Mouse (Mus musculus) limb, embryonic 11.5 days (tissue): ENCODE results near the gene Gm44502. TPM values are rescaled to one million over a fixed set of nuclear protein-coding genes. Genes with fewer than 3 reads are reported as not detected.

Experiments used
- ATAC-seq: fragments of 200-750 bp; cut with Nextera tagmentation; 2 replicates; pipeline ENCODE4 v1.8.0; 2017; ENCODE audit warnings: low read depth; ENCODE audit not compliant: insufficient number of reproducible peaks, low FRiP score, low TSS enrichment
- DNase-seq: peaks from one replicate; pipeline ENCODE4 v3.0.0-alpha.2; 2015; ENCODE audit warnings: low spot score
- H3K27ac ChIP-seq: fragments of 300-500 bp; sonication (generic); replicated peaks from 2 replicates; pipeline ENCODE4 v1.5.1; 2014; ENCODE audit warnings: low read depth, mild to moderate bottlenecking, low read length
- H3K27me3 ChIP-seq: fragments of 300-500 bp; sonication (generic); 2 replicates; pipeline ENCODE4 v1.6.1; 2014; ENCODE audit warnings: mild to moderate bottlenecking, low read length, mixed read lengths; ENCODE audit not compliant: control insufficient read depth, insufficient read depth
- H3K36me3 ChIP-seq: fragments of 300-500 bp; sonication (generic); 2 replicates; pipeline ENCODE4 v1.6.1; 2014; ENCODE audit warnings: mild to moderate bottlenecking, low read length, moderate library complexity, mixed read lengths; ENCODE audit not compliant: control insufficient read depth, insufficient read depth
- H3K4me1 ChIP-seq: fragments of 300-500 bp; sonication (generic); 2 replicates; pipeline ENCODE4 v1.6.1; 2014; ENCODE audit warnings: low read length, mixed read lengths; ENCODE audit not compliant: control insufficient read depth, insufficient read depth
- H3K4me2 ChIP-seq: fragments of 300-500 bp; sonication (generic); 2 replicates; pipeline ENCODE4 v1.6.1; 2014; ENCODE audit warnings: low read depth, mild to moderate bottlenecking, moderate library complexity; ENCODE audit not compliant: severe bottlenecking
- H3K4me3 ChIP-seq: fragments of 300-500 bp; sonication (generic); 2 replicates; pipeline ENCODE4 v1.5.1; 2014; ENCODE audit warnings: low read depth, low read length
- H3K9ac ChIP-seq: fragments of 300-500 bp; sonication (generic); 2 replicates; pipeline ENCODE4 v1.6.1; 2014; ENCODE audit warnings: mild to moderate bottlenecking, low read length
- H3K9me3 ChIP-seq: fragments of 300-500 bp; sonication (generic); 2 replicates; pipeline ENCODE4 v1.6.1; 2016; ENCODE audit warnings: low read length; ENCODE audit not compliant: control insufficient read depth
- WGBS: fragments of 180-500 bp; shearing (Covaris S2); extraction: QIAGEN DNeasy Blood & Tissue Kit; methylation state at CpG from one replicate; pipeline ENCODE4 v1.1.7; 2014; 5-methylcytosine and 5-hydroxymethylcytosine counted together
- polyA plus RNA-seq: library from polyadenylated mRNA; unstranded; fragments of >200 nt; fragmentation: Nextera tagmentation; extraction: Ambion mirVana; gene quantifications from 2 replicates; pipeline ENCODE4 v1.2.1, GENCODE M21; 2014

The Gm44502 gene
- polyA plus RNA-seq, 1 experiment from 2014 or later: not detected

DNA sequence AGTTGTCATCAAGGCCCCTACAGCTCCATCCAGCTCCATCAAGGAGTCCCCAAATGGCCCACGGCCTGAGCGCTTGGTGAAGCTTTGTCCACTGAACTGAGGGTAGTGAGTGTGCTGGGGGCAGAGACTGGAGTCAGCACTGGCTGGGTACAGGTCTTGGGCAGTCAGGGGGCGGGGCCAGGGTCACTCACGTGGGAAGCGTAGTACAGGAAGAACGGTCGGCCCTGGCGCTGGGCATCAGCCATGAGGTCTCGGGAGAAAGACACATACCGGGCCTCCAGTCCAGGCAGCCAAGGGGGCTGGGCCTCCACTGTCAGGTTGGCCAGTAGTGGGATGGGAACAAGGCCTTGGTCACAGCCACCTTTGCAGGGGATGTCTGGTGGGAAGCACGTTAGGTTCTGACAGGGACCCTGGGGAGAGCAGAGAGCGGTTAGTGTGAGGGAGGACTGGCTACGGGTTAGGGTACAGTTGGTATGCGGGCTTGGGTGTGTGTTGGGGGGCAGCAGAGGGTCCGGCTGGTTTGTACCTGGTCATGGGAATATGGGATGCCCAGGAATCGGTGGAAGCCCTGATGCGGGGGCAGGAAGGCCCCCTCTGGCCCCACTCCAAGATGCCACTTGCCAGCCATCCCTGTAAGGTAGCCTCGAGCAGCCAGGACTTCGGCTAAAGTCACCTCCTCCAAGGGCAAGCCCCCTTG, 45.2 kb upstream of the Gm44502 start:
- H3K9me3 ChIP-seq: no peaks in the 10 kb centered on the region
- ATAC-seq: no peak
- 95% methylated on average over 19 of the region's 19 CpGs for WGBS
- no peaks in the 10 kb centered on the region for H3K36me3 ChIP-seq
- no peak for DNase-seq
- H3K4me2 ChIP-seq: no peak overlapping the region
- peaks cover 4% of the 10 kb centered on the region; the same call in 1 of the 2 replicates for H3K4me1 ChIP-seq
- H3K27me3 ChIP-seq: no peaks in the 10 kb centered on the region
- H3K4me3 ChIP-seq: no peak overlapping the region
- no peak overlapping the region for H3K9ac ChIP-seq
- no peak overlapping the region for H3K27ac ChIP-seq

DNA sequence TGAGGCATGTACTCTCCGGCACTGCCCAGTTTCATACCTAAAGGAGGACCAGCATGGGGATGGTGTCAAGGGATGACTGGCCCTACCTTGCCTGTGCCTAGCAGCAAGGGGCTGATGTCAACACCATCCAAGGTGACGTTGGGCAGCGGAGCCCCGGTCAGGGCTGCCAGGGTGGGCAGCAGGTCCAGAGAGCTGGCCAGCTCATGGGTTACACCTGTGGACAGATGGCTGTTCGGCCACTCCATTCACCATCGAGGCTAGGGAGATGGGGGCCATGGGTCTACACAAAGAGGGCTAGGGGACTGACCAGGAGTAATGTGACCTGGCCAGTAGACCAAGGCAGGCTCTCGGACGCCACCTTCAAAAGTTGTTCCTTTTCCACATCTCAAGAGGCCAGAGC, 44.4 kb upstream of the Gm44502 start:
- 96% methylated on average over 8 of the region's 8 CpGs for WGBS
- no peaks in the 10 kb centered on the region for H3K36me3 ChIP-seq
- ATAC-seq (no peak), DNase-seq (no peak)
- H3K9ac ChIP-seq: no peak overlapping the region
- no peak overlapping the region for H3K4me3 ChIP-seq
- no peak overlapping the region for H3K27ac ChIP-seq
- H3K27me3 ChIP-seq: no peaks in the 10 kb centered on the region
- no peaks in the 10 kb centered on the region for H3K9me3 ChIP-seq
- no peak overlapping the region for H3K4me2 ChIP-seq
- H3K4me1 ChIP-seq: peaks cover 4% of the 10 kb centered on the region; the same call in 1 of the 2 replicates

DNA sequence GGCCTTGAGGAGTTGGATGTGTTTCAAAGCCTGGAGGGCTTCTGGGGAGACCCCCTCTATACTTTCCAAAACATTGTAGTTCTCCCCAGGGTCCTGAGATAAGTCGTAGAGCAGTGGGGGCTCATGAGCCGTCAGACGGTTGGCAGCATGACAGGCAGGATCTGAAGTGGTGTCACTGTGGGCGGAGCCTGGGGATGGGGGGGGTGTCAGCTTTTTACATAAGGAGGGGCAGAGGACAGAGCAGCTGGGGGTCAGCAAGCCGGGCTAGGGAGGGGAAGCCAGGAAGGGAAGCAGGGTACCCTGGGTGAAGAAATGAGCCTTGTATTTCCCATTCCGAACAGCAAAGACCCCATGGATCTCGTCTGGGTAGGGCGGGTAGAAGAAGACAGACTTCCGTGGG, 43.9 kb upstream of the Gm44502 start:
- Histone ChIP-seq H3K4me3 (no peak overlapping the region), H3K36me3 (no peaks in the 10 kb centered on the region), H3K9me3 (no peaks in the 10 kb centered on the region), H3K27ac (no peak overlapping the region), H3K4me2 (no peak overlapping the region), H3K27me3 (no peaks in the 10 kb centered on the region), H3K4me1 (peaks cover 4% of the 10 kb centered on the region; the same call in 1 of the 2 replicates), H3K9ac (no peak overlapping the region)
- DNase-seq (no peak), ATAC-seq (no peak)
- WGBS: 86% methylated on average over 9 of the region's 9 CpGs

DNA sequence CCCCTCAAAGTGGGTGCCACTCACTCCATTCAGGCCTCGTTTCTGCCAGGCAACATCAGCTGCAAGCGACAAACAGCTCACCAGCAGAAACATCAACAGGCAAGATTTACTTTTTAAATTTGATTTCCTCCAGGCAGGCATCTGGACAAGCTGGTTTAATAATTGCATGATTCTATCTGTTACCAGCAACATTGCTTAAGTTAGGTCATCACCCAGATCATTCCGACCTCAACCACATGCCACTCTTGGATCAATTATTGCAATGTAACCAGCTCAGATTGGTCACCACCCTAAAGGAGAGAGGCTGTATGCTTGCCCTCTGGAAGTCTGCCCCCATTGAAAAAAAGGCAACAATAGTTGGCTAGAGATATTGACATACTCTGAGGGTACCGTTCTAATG, 42.0 kb upstream of the Gm44502 start:
- H3K36me3 ChIP-seq: no peaks in the 10 kb centered on the region
- H3K9me3 ChIP-seq: no peaks in the 10 kb centered on the region
- H3K9ac ChIP-seq: no peak overlapping the region
- H3K4me2 ChIP-seq: no peak overlapping the region
- DNase-seq: no peak
- ATAC-seq: no peak
- WGBS: 91% methylated on average over 4 of the region's 4 CpGs
- no peak overlapping the region for H3K27ac ChIP-seq
- H3K4me1 ChIP-seq: peaks cover 4% of the 10 kb centered on the region; the same call in 1 of the 2 replicates
- H3K4me3 ChIP-seq: no peak overlapping the region
- no peaks in the 10 kb centered on the region for H3K27me3 ChIP-seq

DNA sequence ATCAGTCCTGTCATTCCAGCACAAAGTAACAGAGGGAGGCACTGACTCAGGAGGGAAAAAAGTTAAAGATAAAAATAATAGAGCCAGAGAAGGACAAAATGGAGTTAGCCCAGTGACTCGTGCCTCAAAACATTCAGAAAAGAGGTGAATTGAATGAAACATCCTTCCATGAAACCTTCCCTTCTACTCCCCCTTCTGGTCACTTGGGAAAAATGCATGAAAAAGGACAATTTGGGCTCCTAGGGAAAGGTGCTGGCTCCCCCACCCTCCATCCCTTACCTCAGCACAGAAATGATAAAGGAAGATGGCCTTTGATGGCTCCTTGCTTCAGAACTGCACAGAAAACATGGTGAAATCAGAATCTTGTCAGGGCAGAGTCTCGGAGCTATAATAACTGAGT, 39.1 kb upstream of the Gm44502 start:
- H3K4me2 ChIP-seq: no peak overlapping the region
- H3K27ac ChIP-seq: no peak overlapping the region
- H3K9ac ChIP-seq: no peak overlapping the region
- no peak for DNase-seq
- 44% methylated on average over 2 of the region's 2 CpGs for WGBS
- no peaks in the 10 kb centered on the region for H3K27me3 ChIP-seq
- no peaks in the 10 kb centered on the region for H3K4me1 ChIP-seq
- no peak for ATAC-seq
- no peaks in the 10 kb centered on the region for H3K9me3 ChIP-seq
- no peak overlapping the region for H3K4me3 ChIP-seq
- no peaks in the 10 kb centered on the region for H3K36me3 ChIP-seq

DNA sequence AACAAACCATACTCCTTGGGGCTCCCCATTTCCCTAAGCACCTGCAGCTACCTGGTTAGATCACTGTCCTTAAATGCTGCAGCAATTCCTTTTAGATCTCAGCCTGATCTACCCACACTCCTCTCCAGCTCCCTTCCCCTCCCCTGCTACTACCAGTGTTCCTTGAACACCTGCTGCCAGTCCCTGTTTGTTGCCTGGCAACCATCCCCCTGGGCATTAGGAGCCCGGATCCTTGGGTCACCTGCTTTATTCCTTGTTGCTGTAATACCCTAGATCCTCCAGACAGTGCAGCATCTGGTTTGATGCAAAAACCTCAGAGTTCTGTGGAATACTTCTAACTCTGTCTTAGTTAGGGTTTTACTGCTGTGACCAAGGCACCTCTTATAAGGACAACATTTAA, 35.6 kb upstream of the Gm44502 start:
- Histone ChIP-seq H3K4me2 (no peak overlapping the region), H3K27me3 (no peaks in the 10 kb centered on the region), H3K9ac (no peak overlapping the region), H3K9me3 (no peaks in the 10 kb centered on the region), H3K36me3 (no peaks in the 10 kb centered on the region), H3K27ac (no peak overlapping the region), H3K4me1 (no peaks in the 10 kb centered on the region), H3K4me3 (no peak overlapping the region)
- DNase-seq: no peak
- 12% methylated on average over 1 of the region's 1 CpGs for WGBS
- ATAC-seq: no peak

DNA sequence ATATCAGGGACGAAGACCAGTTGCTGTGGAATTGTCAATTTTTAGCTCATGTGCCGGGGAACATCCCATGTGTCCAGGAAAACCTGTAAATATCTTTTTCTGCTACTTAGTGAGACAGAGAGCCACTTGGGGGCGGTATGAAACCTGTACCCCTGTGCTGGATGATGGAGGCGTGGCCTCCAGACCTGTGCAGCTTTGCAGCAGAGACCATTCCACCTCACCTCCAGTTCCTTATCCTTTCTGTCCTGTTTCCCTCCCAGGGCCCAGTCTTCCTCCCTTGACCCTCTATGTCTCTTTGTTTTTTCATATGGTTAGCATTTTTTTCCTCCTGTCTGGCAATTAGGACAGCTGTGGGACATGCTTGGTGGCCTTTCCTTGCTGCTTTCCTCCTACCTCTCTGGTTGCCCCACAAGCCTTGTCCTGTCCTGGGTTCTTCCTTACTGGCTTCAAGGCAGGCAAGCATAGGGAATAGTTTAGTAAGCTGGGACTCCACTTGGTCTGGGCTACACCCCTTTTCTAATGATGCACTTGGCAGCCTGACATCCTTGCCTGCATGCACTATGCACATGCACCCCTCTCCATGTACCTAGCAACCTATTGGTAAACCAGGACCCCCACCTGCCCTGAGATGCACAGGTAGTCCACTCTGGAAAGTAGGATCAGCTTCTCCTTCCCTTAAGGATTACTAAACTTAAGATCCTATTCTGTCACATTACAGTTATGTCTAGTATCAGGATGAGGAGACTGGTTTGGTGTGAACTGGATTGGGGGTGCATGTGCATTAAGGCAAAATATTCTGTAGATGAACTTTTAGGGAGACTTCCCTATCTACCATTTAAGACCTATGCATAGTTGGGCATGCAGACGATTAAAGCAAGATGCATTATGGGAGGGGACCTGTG, 34.1 kb upstream of the Gm44502 start:
- no peaks in the 10 kb centered on the region for H3K9me3 ChIP-seq
- H3K27ac ChIP-seq: no peak overlapping the region
- no peak overlapping the region for H3K9ac ChIP-seq
- 57% methylated on average over 5 of the region's 5 CpGs for WGBS
- no peaks in the 10 kb centered on the region for H3K4me1 ChIP-seq
- no peaks in the 10 kb centered on the region for H3K27me3 ChIP-seq
- no peak for DNase-seq
- H3K4me2 ChIP-seq: no peak overlapping the region
- no peak overlapping the region for H3K4me3 ChIP-seq
- ATAC-seq: no peak
- no peaks in the 10 kb centered on the region for H3K36me3 ChIP-seq

DNA sequence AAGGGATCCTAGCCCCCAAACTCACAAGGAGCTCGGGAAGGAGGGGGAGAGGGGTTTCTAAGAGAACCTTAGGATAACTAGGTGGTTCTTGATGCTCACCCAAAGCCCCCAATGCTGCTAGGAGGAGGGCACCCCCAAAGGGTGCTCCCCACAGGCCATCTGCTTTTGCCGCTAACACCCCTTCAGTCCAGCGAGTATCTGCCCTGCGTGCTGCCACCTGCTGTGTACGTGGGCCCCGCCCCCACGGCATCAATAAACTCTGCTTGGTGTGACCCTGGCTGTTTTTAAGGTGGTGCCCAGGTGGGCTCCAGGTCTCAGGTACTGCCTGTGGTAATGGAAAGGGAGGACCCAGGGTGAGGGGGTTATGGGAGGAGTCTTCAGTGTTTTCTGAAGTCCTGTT, 32.7 kb upstream of the Gm44502 start:
- 75% methylated on average over 7 of the region's 7 CpGs for WGBS
- Histone ChIP-seq H3K4me2 (no peak overlapping the region), H3K9ac (no peak overlapping the region), H3K36me3 (no peaks in the 10 kb centered on the region), H3K9me3 (no peaks in the 10 kb centered on the region), H3K27ac (no peak overlapping the region), H3K4me3 (no peak overlapping the region), H3K4me1 (no peaks in the 10 kb centered on the region), H3K27me3 (no peaks in the 10 kb centered on the region)
- DNase-seq (no peak), ATAC-seq (no peak)
